Mouse (Mus musculus) heart, postnatal 0 days (tissue): ENCODE data around the gene Jkamp. TPM values are rescaled to one million over a fixed set of nuclear protein-coding genes. Genes with fewer than 3 reads are reported as not detected.

Experiments
- ATAC-seq: fragments of 200-750 bp; cut with Nextera tagmentation; 2 replicates; pipeline ENCODE4 v1.8.0; 2017; ENCODE audit warnings: low read depth, moderate number of reproducible peaks, moderate library complexity; ENCODE audit not compliant: insufficient read depth
- DNase-seq: peaks from one replicate; pipeline ENCODE4 v3.0.0-alpha.2; 2016; ENCODE audit warnings: low spot score
- H3K27ac ChIP-seq: fragments of 300-500 bp; sonication (generic); 2 replicates; pipeline ENCODE4 v1.5.1; 2014; ENCODE audit warnings: low read depth, mild to moderate bottlenecking
- H3K27me3 ChIP-seq: fragments of 300-500 bp; sonication (generic); 2 replicates; pipeline ENCODE4 v1.6.1; 2014; ENCODE audit warnings: low read length, mixed read lengths; ENCODE audit not compliant: control insufficient read depth, insufficient read depth
- H3K36me3 ChIP-seq: fragments of 300-500 bp; sonication (generic); replicated peaks from 2 replicates; pipeline ENCODE4 v1.6.1; 2014; ENCODE audit warnings: low read length, mixed read lengths; ENCODE audit not compliant: control insufficient read depth, insufficient read depth
- H3K4me1 ChIP-seq: fragments of 300-500 bp; sonication (generic); 2 replicates; pipeline ENCODE4 v1.6.1; 2014; ENCODE audit warnings: antibody characterized with exemption; ENCODE audit not compliant: control insufficient read depth, insufficient read depth
- H3K4me2 ChIP-seq: fragments of 300-500 bp; sonication (generic); 2 replicates; pipeline ENCODE4 v1.6.1; 2014; ENCODE audit warnings: low read depth, mild to moderate bottlenecking, low read length, moderate library complexity
- H3K4me3 ChIP-seq: fragments of 300-500 bp; sonication (generic); 2 replicates; pipeline ENCODE4 v1.5.1; 2014; ENCODE audit warnings: low read depth, low read length
- H3K9ac ChIP-seq: fragments of 300-500 bp; sonication (generic); replicated peaks from 2 replicates; pipeline ENCODE4 v1.6.1; 2014; ENCODE audit warnings: low read depth, low read length, mixed read lengths
- H3K9me3 ChIP-seq: fragments of 300-500 bp; sonication (generic); replicated peaks from 2 replicates; pipeline ENCODE4 v1.6.1; 2016; ENCODE audit warnings: low read length; ENCODE audit not compliant: control insufficient read depth
- CTCF ChIP-seq: IDR thresholded peaks from 2 replicates; pipeline ENCODE4 v1.5.1; 2016; ENCODE audit warnings: antibody characterized with exemption, control low read depth, low read depth
- EP300 ChIP-seq: IDR thresholded peaks from 2 replicates; pipeline ENCODE4 v1.6.1; 2016; ENCODE audit warnings: antibody characterized with exemption, low read depth
- WGBS: fragments of 180-500 bp; shearing (Covaris S2); extraction: QIAGEN DNeasy Blood & Tissue Kit; methylation state at CpG from one replicate; pipeline ENCODE4 v1.1.7; 2014; 5-methylcytosine and 5-hydroxymethylcytosine counted together
- polyA plus RNA-seq: library from polyadenylated mRNA; unstranded; fragments of >200 nt; fragmentation: Nextera tagmentation; extraction: Ambion mirVana; gene quantifications from 2 replicates; pipeline ENCODE4 v1.2.1, GENCODE M21; 2015
- total RNA-seq: library from RNA; depleted of rRNA; stranded (reverse); fragments of >200 nt; gene quantifications from 2 replicates; pipeline ENCODE4 v1.2.3, GENCODE M21; 2014; ENCODE audit warnings: low replicate concordance

Jkamp gene
- total and polyA plus RNA-seq, 2 experiments from 2014 or later: 75.6 to 78.1 TPM

GRCm38 (mm10) chr12:72081961-72082360, 3.4 kb upstream of the Jkamp start:
- DNase-seq (no peak), ATAC-seq (no peak)
- Histone ChIP-seq H3K36me3 (no peaks in the 10 kb centered on the region), H3K4me1 (peaks cover 4% of the 10 kb centered on the region; the same call in 1 of the 2 replicates), H3K27me3 (no peaks in the 10 kb centered on the region), H3K9ac (no peak overlapping the region), H3K9me3 (no peaks in the 10 kb centered on the region), H3K4me3 (no peak overlapping the region), H3K27ac (no peak overlapping the region), H3K4me2 (peak overlapping the region; percentile 51)
- WGBS: 95% methylated on average over 3 of the region's 3 CpGs
- TF ChIP-seq CTCF: no peak
- TF ChIP-seq EP300: no peak

- Histone ChIP-seq H3K9ac (peak overlapping the region; percentile 45), H3K27me3 (no peaks in the 10 kb centered on the region), H3K4me3 (0 out of 2 replicates have a peak overlapping the region, but pooled peaks have one; percentile 8), H3K36me3 (no peaks in the 10 kb centered on the region), H3K9me3 (no peaks in the 10 kb centered on the region), H3K4me1 (peaks cover 5% of the 10 kb centered on the region; the same call in 1 of the 2 replicates), H3K4me2 (peak overlapping the region; percentile 51), H3K27ac (no peak overlapping the region; the same call in 1 of the 2 replicates)
- ATAC-seq (no peak), DNase-seq (peak; percentile 21)
- WGBS: 21% methylated on average over 18 of the region's 18 CpGs
- no peak for TF ChIP-seq EP300
- no peak for TF ChIP-seq CTCF
These were observed 3.0 kb upstream of the Jkamp start for GRCm38 (mm10) chr12:72082370-72082769.

- no peak overlapping the region for H3K4me2 ChIP-seq
- H3K9me3 ChIP-seq: no peaks in the 10 kb centered on the region
- ATAC-seq (no peak), DNase-seq (no peak)
- H3K36me3 ChIP-seq: no peaks in the 10 kb centered on the region
- peaks cover 14% of the 10 kb centered on the region; the same call in 1 of the 2 replicates for H3K4me1 ChIP-seq
- H3K4me3 ChIP-seq: no peak overlapping the region
- 86% methylated on average over 9 of the region's 9 CpGs for WGBS
- H3K27ac ChIP-seq: no peak overlapping the region
- H3K9ac ChIP-seq: no peak overlapping the region
- TF ChIP-seq EP300 (no peak), CTCF (no peak)
- H3K27me3 ChIP-seq: no peaks in the 10 kb centered on the region
These were observed 2.1 kb upstream of the Jkamp start for GRCm38 (mm10) chr12:72083265-72083664.

GRCm38 (mm10) chr12:72084261-72085023, 947 bp upstream of the Jkamp start:
- Histone ChIP-seq H3K27me3 (no peaks in the 10 kb centered on the region), H3K9me3 (no peaks in the 10 kb centered on the region), H3K4me3 (peak overlapping the region; percentile 71), H3K36me3 (no peaks in the 10 kb centered on the region), H3K9ac (peak overlapping the region; percentile 60), H3K4me1 (peaks cover 15% of the 10 kb centered on the region; the same call in 1 of the 2 replicates), H3K4me2 (peak overlapping the region; percentile 75), H3K27ac (peak overlapping the region; percentile 97)
- DNase-seq (peak; percentile 23), ATAC-seq (peak; percentile 0; the same call in 1 of the 2 replicates)
- WGBS: 7% methylated on average over 46 of the region's 46 CpGs
- TF ChIP-seq EP300: peak; percentile 33; the same call in 1 of the 2 replicates
- TF ChIP-seq CTCF: no peak

GRCm38 (mm10) chr12:72085024-72085328, 413 bp upstream of the Jkamp start:
- peak overlapping the region; percentile 97 for H3K27ac ChIP-seq
- no peaks in the 10 kb centered on the region for H3K36me3 ChIP-seq
- under 1% methylated on average over 31 of the region's 31 CpGs for WGBS
- peak overlapping the region; percentile 71 for H3K4me3 ChIP-seq
- DNase-seq: no peak
- H3K27me3 ChIP-seq: no peaks in the 10 kb centered on the region
- TF ChIP-seq CTCF (no peak), EP300 (0 out of 2 replicates have a peak, but pooled peaks have one; percentile 6)
- H3K4me2 ChIP-seq: peak overlapping the region; percentile 75
- no peaks in the 10 kb centered on the region for H3K9me3 ChIP-seq
- ATAC-seq: peak; percentile 20
- peaks cover 15% of the 10 kb centered on the region; the same call in 1 of the 2 replicates for H3K4me1 ChIP-seq
- H3K9ac ChIP-seq: peak overlapping the region; percentile 60
